Mouse (Mus musculus) MEL (cell line): ENCODE measurements at regions not wholly inside any gene's neighbourhood (a gene's known extent, or its start where the extent isn't known, plus 50 kb on each side); places are given as distances from the start of the nearest gene placed in this dataset.

Experiments used
- CHD1 ChIP-seq: IDR thresholded peaks from 2 replicates; pipeline ENCODE4 v1.6.1; 2012; ENCODE audit warnings: low read depth, mild to moderate bottlenecking, inconsistent platforms, low read length, improper control_type of control experiment
- CHD2 ChIP-seq: IDR thresholded peaks from 2 replicates; pipeline ENCODE4 v1.6.1; 2011; ENCODE audit warnings: low read length, improper control_type of control experiment
- CTCF ChIP-seq, 3 experiments: IDR thresholded peaks in 2 of 3; conservative IDR thresholded peaks in 1 of 3; 2 replicates each; pipeline ENCODE4 v1.5.1; 2011 to 2012; ENCODE audit warnings: low read length in 3 of 3, low read depth in 2 of 3, mild to moderate bottlenecking in 2 of 3, improper control_type of control experiment in 1 of 3, inconsistent platforms in 1 of 3, mixed read lengths in 1 of 3, moderate library complexity in 1 of 3; ENCODE audit not compliant: control insufficient read depth in 1 of 3, insufficient read depth in 1 of 3, poor library complexity in 1 of 3, severe bottlenecking in 1 of 3
- ELF1 ChIP-seq: IDR thresholded peaks from 2 replicates; pipeline ENCODE4 v1.6.1; 2014; ENCODE audit warnings: low read depth, mild to moderate bottlenecking, inconsistent platforms, low read length, improper control_type of control experiment, moderate library complexity
- HCFC1 ChIP-seq: IDR thresholded peaks from 2 replicates; pipeline ENCODE4 v1.6.1; 2012; ENCODE audit warnings: low read depth, mild to moderate bottlenecking, inconsistent platforms, low read length, improper control_type of control experiment, moderate library complexity
- MAFK ChIP-seq: IDR thresholded peaks from 2 replicates; pipeline ENCODE4 v1.6.1; 2011; ENCODE audit warnings: low read depth, mild to moderate bottlenecking, low read length, improper control_type of control experiment, borderline replicate concordance
- MYC ChIP-seq: IDR thresholded peaks from 2 replicates; pipeline ENCODE4 v1.6.1; 2011; ENCODE audit warnings: low read depth, mild to moderate bottlenecking, low read length, improper control_type of control experiment, moderate library complexity
- NELFE ChIP-seq: IDR thresholded peaks from 2 replicates; pipeline ENCODE4 v1.6.1; 2011; ENCODE audit warnings: low read depth, low read length, improper control_type of control experiment
- POLR2A ChIP-seq, 2 experiments: IDR thresholded peaks; 2 replicates each; pipeline ENCODE4 v1.6.1; 2011 to 2012; ENCODE audit warnings: low read length in 2 of 2, mild to moderate bottlenecking in 2 of 2, control low read depth in 1 of 2, improper control_type of control experiment in 1 of 2, low read depth in 1 of 2, moderate library complexity in 1 of 2; ENCODE audit not compliant: control insufficient read depth in 1 of 2, insufficient read depth in 1 of 2, poor library complexity in 1 of 2
- RAD21 ChIP-seq: IDR thresholded peaks from 2 replicates; pipeline ENCODE4 v1.6.1; 2011; ENCODE audit warnings: mild to moderate bottlenecking, low read depth, low read length, improper control_type of control experiment
- TCF12 ChIP-seq: IDR thresholded peaks from 2 replicates; pipeline ENCODE4 v1.6.1; 2014; ENCODE audit warnings: low read depth, mild to moderate bottlenecking, inconsistent platforms, low read length, improper control_type of control experiment, moderate library complexity
- UBTF ChIP-seq: IDR thresholded peaks from 2 replicates; pipeline ENCODE4 v1.6.1; 2012; ENCODE audit warnings: low read depth, mild to moderate bottlenecking, inconsistent platforms, low read length, improper control_type of control experiment, moderate library complexity, borderline replicate concordance; ENCODE audit not compliant: insufficient read depth
- ZMIZ1 ChIP-seq: IDR thresholded peaks from 2 replicates; pipeline ENCODE4 v1.6.1; 2012; ENCODE audit warnings: low read depth, mild to moderate bottlenecking, inconsistent platforms, low read length, improper control_type of control experiment, moderate library complexity

DNA sequence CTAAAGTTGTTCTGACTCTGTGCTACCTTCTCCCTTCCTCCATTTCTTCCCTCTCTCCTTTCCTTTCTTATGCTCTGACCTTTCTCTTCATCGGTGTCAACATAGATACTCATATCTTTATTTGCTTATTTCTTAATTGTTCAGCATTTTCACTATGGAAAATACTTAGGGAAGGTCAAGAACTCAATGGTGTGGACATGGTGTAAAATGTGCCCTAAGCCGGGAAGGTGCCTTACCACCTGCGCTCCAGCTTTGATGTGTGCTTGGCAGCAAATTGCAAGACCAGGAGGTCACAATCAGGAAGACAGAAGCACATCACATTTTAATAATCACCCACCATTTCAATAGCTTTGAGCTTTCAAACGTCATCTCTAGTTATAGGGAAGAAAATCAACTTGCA lies 324.0 kb upstream of the Meis1 start:
- TF ChIP-seq CTCF (IDR thresholded peaks at IDR 0.05 in 2 of 3, conservative IDR thresholded peaks at IDR 0.05 in 1 of 3; ENCODE audit: control insufficient read depth in 1 of 3, insufficient read depth in 1 of 3, low read depth in 2 of 3, low read length in 3 of 3, poor library complexity in 1 of 3, severe bottlenecking in 1 of 3) (no peak), ELF1 (no peak), ZMIZ1 (no peak), NELFE (no peak), UBTF (no peak), MYC (no peak), CHD2 (no peak), HCFC1 (no peak), POLR2A (IDR thresholded peaks at IDR 0.05; ENCODE audit: control insufficient read depth in 1 of 2, insufficient read depth in 1 of 2, low read depth in 1 of 2, low read length in 2 of 2, poor library complexity in 1 of 2) (no peak), TCF12 (no peak), MAFK (no peak), CHD1 (no peak), RAD21 (no peak)
